Mouse (Mus musculus): ENCODE results near the gene Tmem203. TPM values are rescaled to one million over a fixed set of nuclear protein-coding genes. Genes with fewer than 3 reads are reported as not detected.
A peak's percentile ranks its signal among the peaks of the same experiment; 100 is the strongest.

Tmem203 gene
- total RNA-seq, 1 experiment: 20.2 TPM

DNA sequence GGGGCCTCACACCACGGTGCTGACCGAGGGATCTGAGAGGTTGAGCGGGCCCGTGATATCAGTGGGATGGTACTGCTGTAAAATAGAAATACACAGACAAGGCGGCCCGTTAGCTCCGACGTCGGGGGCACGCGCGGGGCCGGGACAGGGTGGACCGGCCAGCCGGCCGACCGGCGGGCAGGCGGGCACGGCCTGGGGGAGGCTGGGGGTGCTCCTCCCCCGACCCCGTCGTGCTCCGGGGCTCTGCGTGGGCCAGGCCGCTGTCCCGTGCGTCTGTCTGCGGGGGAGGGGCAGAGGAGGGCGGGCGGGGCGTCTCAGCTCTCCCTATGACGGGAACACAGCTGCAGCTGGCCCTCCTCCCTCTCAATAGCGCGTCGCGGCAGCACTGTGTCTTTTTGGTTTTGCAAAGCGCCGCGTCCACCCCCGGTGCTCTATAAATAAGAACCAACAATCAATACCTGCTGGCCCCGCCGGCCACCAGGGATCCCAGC, 36.9 kb downstream of the Tmem203 start:
- in situ Hi-C loops (cut with MboI; ENCODE audit: low sequenced_read_pairs in 2 of 2, unreplicated experiment in 2 of 2): no loop called here
- Histone ChIP-seq H3K9me3 (ENCODE audit: control insufficient read depth, insufficient read depth, low read depth, low read length) (no peaks in the 10 kb centered on the region), H3K36me3 (ENCODE audit: control insufficient read depth, insufficient read depth, low read length, poor library complexity, severe bottlenecking) (no peaks in the 10 kb centered on the region), H3K9ac (ENCODE audit: insufficient read depth, low read depth, low read length, poor library complexity, severe bottlenecking) (no peak overlapping the region), H3K4me3 (ENCODE audit: insufficient read depth in 1 of 2, low read depth in 1 of 2, low read length in 2 of 2, poor library complexity in 1 of 2, severe bottlenecking in 1 of 2) (peak overlapping the region; percentile 40 to 50; a peak in 3 of 4 replicates), H3K27ac (ENCODE audit: insufficient read depth, low read depth, low read length, poor library complexity, severe bottlenecking) (no peak overlapping the region), H3K4me1 (ENCODE audit: control insufficient read depth in 2 of 2, insufficient read depth in 2 of 2, low read length in 2 of 2, poor library complexity in 1 of 2) (peaks cover 0 to 7% of the 10 kb centered on the region in 2 experiments; a peak in 1 of 4 replicates)
- TF ChIP-seq HCFC1 (IDR thresholded peaks at IDR 0.05; ENCODE audit: borderline replicate concordance, insufficient read depth, low read length): no peak
- no peak for TF ChIP-seq ZC3H11A (IDR thresholded peaks at IDR 0.05; ENCODE audit: borderline replicate concordance, low read depth, low read length)
- no peak for TF ChIP-seq MAFK (IDR thresholded peaks at IDR 0.05; ENCODE audit: insufficient read depth, low read depth, low read length)
- no peak for TF ChIP-seq CHD2 (IDR thresholded peaks at IDR 0.05; ENCODE audit: low read depth, low read length)
- no peak for TF ChIP-seq ZNF384 (IDR thresholded peaks at IDR 0.05; ENCODE audit: low read depth, low read length)
- no peak for DNase-seq (ENCODE audit: low read depth, low spot score)

DNA sequence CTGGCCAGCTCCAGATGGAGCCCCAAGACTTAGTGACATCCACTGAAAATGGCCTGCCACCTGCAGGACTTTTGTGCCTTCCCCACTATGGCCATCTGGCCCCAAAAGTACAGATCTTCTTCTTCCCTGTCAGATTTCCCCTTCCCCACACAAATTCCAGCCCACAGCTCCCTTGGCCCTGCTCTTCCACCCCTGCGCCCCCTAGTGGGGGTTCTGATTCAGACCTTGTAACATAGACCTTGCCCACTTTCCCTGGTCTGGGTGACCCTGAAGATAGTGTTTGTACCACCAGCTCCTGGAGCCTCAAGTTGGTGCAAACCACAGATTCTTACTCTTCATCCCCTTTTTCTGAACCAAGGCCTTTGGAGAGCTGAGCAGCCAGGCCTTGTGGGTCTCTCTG, 37.6 kb downstream of the Tmem203 start:
- TF ChIP-seq HCFC1 (IDR thresholded peaks at IDR 0.05; ENCODE audit: borderline replicate concordance, insufficient read depth, low read length) (no peak), ZNF384 (IDR thresholded peaks at IDR 0.05; ENCODE audit: low read depth, low read length) (no peak), MAFK (IDR thresholded peaks at IDR 0.05; ENCODE audit: insufficient read depth, low read depth, low read length) (no peak), CHD2 (IDR thresholded peaks at IDR 0.05; ENCODE audit: low read depth, low read length) (no peak), ZC3H11A (IDR thresholded peaks at IDR 0.05; ENCODE audit: borderline replicate concordance, low read depth, low read length) (no peak)
- H3K9me3 ChIP-seq (ENCODE audit: control insufficient read depth, insufficient read depth, low read depth, low read length): no peaks in the 10 kb centered on the region
- no peak overlapping the region for H3K9ac ChIP-seq (ENCODE audit: insufficient read depth, low read depth, low read length, poor library complexity, severe bottlenecking)
- H3K4me1 ChIP-seq (ENCODE audit: control insufficient read depth in 2 of 2, insufficient read depth in 2 of 2, low read length in 2 of 2, poor library complexity in 1 of 2): peaks cover 0 to 7% of the 10 kb centered on the region in 2 experiments; a peak in 1 of 4 replicates
- in situ Hi-C loops (cut with MboI; ENCODE audit: low sequenced_read_pairs in 2 of 2, unreplicated experiment in 2 of 2): no loop called here
- peaks cover 2% of the 10 kb centered on the region; the same call in 1 of the 2 replicates for H3K36me3 ChIP-seq (ENCODE audit: control insufficient read depth, insufficient read depth, low read length, poor library complexity, severe bottlenecking)
- no peak overlapping the region for H3K4me3 ChIP-seq (ENCODE audit: insufficient read depth in 1 of 2, low read depth in 1 of 2, low read length in 2 of 2, poor library complexity in 1 of 2, severe bottlenecking in 1 of 2)
- DNase-seq (ENCODE audit: low read depth, low spot score): peak; percentile 81
- H3K27ac ChIP-seq (ENCODE audit: insufficient read depth, low read depth, low read length, poor library complexity, severe bottlenecking): no peak overlapping the region

DNA sequence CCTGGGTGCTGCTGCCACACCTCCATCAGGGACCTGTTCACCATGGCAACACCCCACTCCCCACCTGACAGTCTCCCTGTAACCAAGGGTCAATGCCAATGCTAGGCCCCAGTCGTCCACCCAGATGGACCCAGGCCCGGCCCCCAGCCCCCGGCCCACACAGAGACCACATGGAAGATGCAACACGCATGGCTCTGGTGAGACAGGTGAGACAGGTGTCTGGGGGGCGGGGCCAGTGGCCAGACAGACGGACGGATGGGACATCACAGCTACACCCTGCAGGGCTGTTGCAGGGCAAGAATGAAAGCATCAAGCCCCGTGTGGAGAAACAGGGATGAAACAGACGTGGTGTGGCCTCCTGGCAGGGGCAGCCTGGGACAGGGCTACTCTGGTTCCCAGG, 38.5 kb downstream of the Tmem203 start:
- no peak overlapping the region for H3K27ac ChIP-seq (ENCODE audit: insufficient read depth, low read depth, low read length, poor library complexity, severe bottlenecking)
- H3K9ac ChIP-seq (ENCODE audit: insufficient read depth, low read depth, low read length, poor library complexity, severe bottlenecking): no peak overlapping the region
- in situ Hi-C loops (cut with MboI; ENCODE audit: low sequenced_read_pairs in 2 of 2, unreplicated experiment in 2 of 2): no loop called here
- DNase-seq (ENCODE audit: low read depth, low spot score): no peak
- no peak overlapping the region for H3K4me3 ChIP-seq (ENCODE audit: insufficient read depth in 1 of 2, low read depth in 1 of 2, low read length in 2 of 2, poor library complexity in 1 of 2, severe bottlenecking in 1 of 2)
- no peak for TF ChIP-seq CHD2 (IDR thresholded peaks at IDR 0.05; ENCODE audit: low read depth, low read length)
- no peak for TF ChIP-seq ZC3H11A (IDR thresholded peaks at IDR 0.05; ENCODE audit: borderline replicate concordance, low read depth, low read length)
- no peak for TF ChIP-seq ZNF384 (IDR thresholded peaks at IDR 0.05; ENCODE audit: low read depth, low read length)
- TF ChIP-seq MAFK (IDR thresholded peaks at IDR 0.05; ENCODE audit: insufficient read depth, low read depth, low read length): no peak
- TF ChIP-seq HCFC1 (IDR thresholded peaks at IDR 0.05; ENCODE audit: borderline replicate concordance, insufficient read depth, low read length): no peak
- H3K36me3 ChIP-seq (ENCODE audit: control insufficient read depth, insufficient read depth, low read length, poor library complexity, severe bottlenecking): peaks cover 7% of the 10 kb centered on the region; the same call in 1 of the 2 replicates
- H3K4me1 ChIP-seq (ENCODE audit: control insufficient read depth in 2 of 2, insufficient read depth in 2 of 2, low read length in 2 of 2, poor library complexity in 1 of 2): peaks cover 0 to 7% of the 10 kb centered on the region in 2 experiments; a peak in 1 of 4 replicates
- no peaks in the 10 kb centered on the region for H3K9me3 ChIP-seq (ENCODE audit: control insufficient read depth, insufficient read depth, low read depth, low read length)

DNA sequence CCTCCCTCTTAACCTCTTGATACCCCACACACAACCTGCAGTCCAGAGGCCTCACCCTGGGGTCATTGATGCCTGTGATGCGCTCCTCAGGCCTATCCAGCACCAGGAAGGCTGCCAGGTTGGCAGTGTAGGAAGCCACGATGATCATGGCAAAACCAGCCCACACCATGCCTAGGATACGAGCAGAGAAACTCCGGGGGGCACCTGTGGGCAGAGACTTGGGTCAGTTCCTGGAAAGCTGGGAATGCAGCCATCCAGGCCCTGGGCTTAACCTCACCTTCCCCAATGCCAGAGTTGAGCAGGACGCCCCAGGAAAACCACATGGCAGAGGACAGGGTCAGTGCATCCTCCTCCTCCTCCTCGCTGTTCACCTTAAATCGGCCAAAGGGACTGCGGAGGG, 41.9 kb downstream of the Tmem203 start:
- H3K27ac ChIP-seq (ENCODE audit: insufficient read depth, low read depth, low read length, poor library complexity, severe bottlenecking): no peak overlapping the region
- no peak overlapping the region for H3K9ac ChIP-seq (ENCODE audit: insufficient read depth, low read depth, low read length, poor library complexity, severe bottlenecking)
- peaks cover 0 to 3% of the 10 kb centered on the region in 2 experiments; a peak in 1 of 4 replicates for H3K4me1 ChIP-seq (ENCODE audit: control insufficient read depth in 2 of 2, insufficient read depth in 2 of 2, low read length in 2 of 2, poor library complexity in 1 of 2)

More for the DNA sequence above, 41.9 kb downstream of the Tmem203 start:
- DNase-seq (ENCODE audit: low read depth, low spot score): no peak
- Histone ChIP-seq H3K4me3 (ENCODE audit: insufficient read depth in 1 of 2, low read depth in 1 of 2, low read length in 2 of 2, poor library complexity in 1 of 2, severe bottlenecking in 1 of 2) (no peak overlapping the region), H3K9me3 (ENCODE audit: control insufficient read depth, insufficient read depth, low read depth, low read length) (no peaks in the 10 kb centered on the region), H3K36me3 (ENCODE audit: control insufficient read depth, insufficient read depth, low read length, poor library complexity, severe bottlenecking) (peaks cover 7% of the 10 kb centered on the region; the same call in 1 of the 2 replicates)
- in situ Hi-C loops (cut with MboI; ENCODE audit: low sequenced_read_pairs in 2 of 2, unreplicated experiment in 2 of 2): no loop called here
- TF ChIP-seq CHD2 (IDR thresholded peaks at IDR 0.05; ENCODE audit: low read depth, low read length) (no peak), ZNF384 (IDR thresholded peaks at IDR 0.05; ENCODE audit: low read depth, low read length) (no peak), HCFC1 (IDR thresholded peaks at IDR 0.05; ENCODE audit: borderline replicate concordance, insufficient read depth, low read length) (no peak), MAFK (IDR thresholded peaks at IDR 0.05; ENCODE audit: insufficient read depth, low read depth, low read length) (no peak), ZC3H11A (IDR thresholded peaks at IDR 0.05; ENCODE audit: borderline replicate concordance, low read depth, low read length) (no peak)

All from ES-E14 (cell line).